Mouse (Mus musculus): ENCODE results near the gene Gpx4.

DNA sequence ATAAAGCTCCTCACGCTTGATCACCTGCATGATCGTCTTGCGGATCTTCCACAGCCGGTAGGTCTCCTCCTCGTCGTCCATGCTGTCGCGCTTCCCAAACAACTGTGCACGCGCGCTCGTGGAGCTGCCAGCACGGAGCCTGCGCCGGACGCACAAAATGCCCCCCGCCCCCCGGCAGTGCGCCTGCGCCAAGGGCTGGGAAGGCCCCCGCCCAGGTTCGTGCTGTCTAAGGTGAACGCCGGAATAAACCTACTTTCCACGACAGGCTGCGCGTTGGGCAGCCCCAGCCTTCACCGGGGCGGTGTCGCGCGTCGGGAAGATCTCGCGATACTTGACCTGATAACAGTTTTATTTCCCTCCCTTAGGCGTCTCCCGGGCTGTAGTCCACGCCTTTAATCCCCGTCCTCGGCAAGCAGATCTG lies 7.4 kb upstream of the Gpx4 start, which contains the start of gene Polr2e:
- TF ChIP-seq POLR2A (IDR thresholded peaks at IDR 0.05; ENCODE audit: borderline replicate concordance, insufficient read depth, low read length): peak; percentile 87
- no peak for TF ChIP-seq CTCF (IDR thresholded peaks at IDR 0.05; ENCODE audit: borderline replicate concordance, insufficient read depth, low read depth, low read length)

Data from cerebellum, adult 2 months (tissue).